Comparison of ENCODE assay signal across 9 mouse cellular contexts in the genomic region with DNA sequence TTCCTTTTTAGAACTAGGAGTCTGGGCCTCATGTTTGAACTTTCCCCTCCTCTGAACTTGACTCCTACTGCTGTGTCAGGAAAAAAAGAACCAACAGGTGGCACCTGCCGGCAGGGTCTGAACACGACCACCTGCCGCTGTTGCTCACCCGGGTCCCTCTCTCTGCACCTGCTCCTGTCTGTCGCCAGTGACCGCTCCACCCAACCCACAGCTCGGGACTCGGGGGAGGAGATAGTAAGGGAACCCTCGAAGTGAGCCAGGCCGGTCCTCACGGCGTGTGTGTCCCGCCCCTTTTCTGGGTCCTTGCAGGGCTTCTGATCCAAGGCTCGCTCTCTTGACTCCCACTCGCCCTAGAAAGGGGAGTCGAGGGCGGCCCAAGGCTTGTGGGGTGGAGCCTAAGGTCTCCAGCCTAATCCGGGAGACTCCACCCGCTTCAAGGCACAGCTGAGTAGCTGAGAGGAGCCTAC. TPM values are rescaled to one million over a fixed set of nuclear protein-coding genes. Genes with fewer than 3 reads are reported as not detected.
DNase-seq lines count a peak whose midpoint lies in the region; ATAC-seq and TF ChIP-seq lines count a peak whose summit lies in the region.
"Had no signal": no experiment of that assay in that cellular context is flagged by ENCODE, and none has a peak within 500 bp of the region (broad histone marks: within the 10 kb centered on the region; RNA-seq: fewer than 3 reads in every experiment).

TSS of gene Mamstr (plus strand) at position 417 of the 467 bp plus-strand sequence.

- no peaks in the 10 kb centered on the region for H3K27me3 ChIP-seq in hindbrain, embryonic 15.5 days
- no peaks in the 10 kb centered on the region for H3K27me3 ChIP-seq in hindbrain, postnatal 0 days (ENCODE audit: insufficient read depth, low read length)
- no peaks in the 10 kb centered on the region for H3K27me3 ChIP-seq in stomach, embryonic 15.5 days (replicated peaks)
- H3K27me3 ChIP-seq: neural tube, embryonic 13.5 days had no signal

- no peaks in the 10 kb centered on the region for H3K9me3 ChIP-seq in hindbrain, embryonic 15.5 days
- H3K9me3 ChIP-seq in hindbrain, postnatal 0 days (ENCODE audit: low read length), result no peaks in the 10 kb centered on the region
- H3K9me3 ChIP-seq in stomach, embryonic 15.5 days, result no peaks in the 10 kb centered on the region
- H3K9me3 ChIP-seq: neural tube, embryonic 13.5 days had no signal

- ATAC-seq in hindbrain, embryonic 15.5 days (ENCODE audit: low FRiP score, low read depth), result no peak
- ATAC-seq in hindbrain, postnatal 0 days, result no peak
- no peak for ATAC-seq in stomach, embryonic 15.5 days (ENCODE audit: insufficient read depth, low FRiP score, low read depth)

- H3K36me3 ChIP-seq in hindbrain, embryonic 15.5 days, result peaks cover 6% of the 10 kb centered on the region
- H3K36me3 ChIP-seq in hindbrain, postnatal 0 days (ENCODE audit: insufficient read depth, low read length), result no peaks in the 10 kb centered on the region
- H3K36me3 ChIP-seq in stomach, embryonic 15.5 days, result 0 out of 2 replicates have a peak, but pooled peaks cover 7% of the 10 kb centered on the region

- TF ChIP-seq CTCF in hindbrain, postnatal 0 days (IDR thresholded peaks at IDR 0.05; ENCODE audit: low read depth), result no peak

- no peak within 1 kb of the TSS for H3K9ac ChIP-seq in hindbrain, embryonic 15.5 days
- no peak within 1 kb of the TSS for H3K9ac ChIP-seq in hindbrain, postnatal 0 days (replicated peaks; ENCODE audit: low read length)
- no peak within 1 kb of the TSS for H3K9ac ChIP-seq in stomach, embryonic 15.5 days

- H3K27ac ChIP-seq in hindbrain, embryonic 15.5 days (replicated peaks), result no peak within 1 kb of the TSS
- H3K27ac ChIP-seq in hindbrain, postnatal 0 days, result no peak within 1 kb of the TSS
- H3K27ac ChIP-seq in stomach, embryonic 15.5 days, result 0 out of 2 replicates have a peak within 1 kb of the TSS, but pooled peaks have one; percentile 88

- WGBS in hindbrain, embryonic 15.5 days, result 26% methylated on average over 19 of the region's 19 CpGs
- 27% methylated on average over 19 of the region's 19 CpGs for WGBS in hindbrain, postnatal 0 days
- 34% methylated on average over 19 of the region's 19 CpGs for WGBS in stomach, embryonic 15.5 days

- no peak for DNase-seq in hindbrain, postnatal 0 days (ENCODE audit: low spot score)
- peak; percentile 54 for DNase-seq in ovary, postnatal 36 days (ENCODE audit: low spot score)
- no peak for DNase-seq in ovary, postnatal 14 days (ENCODE audit: low spot score)
- peak; percentile 78 for DNase-seq in gastrocnemius, postnatal 10 days
- no peak for DNase-seq in natural killer cell, adult 2 months (ENCODE audit: low spot score in 2 of 2)
- DNase-seq in frontal cortex, postnatal 25 days (ENCODE audit: low spot score in 2 of 2), result no peak

- H3K4me1 ChIP-seq in hindbrain, embryonic 15.5 days (replicated peaks), result peaks cover 34% of the 10 kb centered on the region
- peaks cover 22% of the 10 kb centered on the region; the same call in 1 of the 2 replicates for H3K4me1 ChIP-seq in hindbrain, postnatal 0 days (ENCODE audit: insufficient read depth, low read length)
- H3K4me1 ChIP-seq in stomach, embryonic 15.5 days, result peaks cover 45% of the 10 kb centered on the region

- H3K4me2 ChIP-seq in hindbrain, embryonic 15.5 days, result peak within 1 kb of the TSS; percentile 69
- H3K4me2 ChIP-seq in hindbrain, postnatal 0 days (ENCODE audit: low read depth, low read length), result no peak within 1 kb of the TSS
- peak within 1 kb of the TSS; percentile 52; the same call in 1 of the 2 replicates for H3K4me2 ChIP-seq in stomach, embryonic 15.5 days

- H3K4me3 ChIP-seq in hindbrain, embryonic 15.5 days, result no peak within 1 kb of the TSS
- no peak within 1 kb of the TSS for H3K4me3 ChIP-seq in hindbrain, postnatal 0 days (ENCODE audit: low read length)
- H3K4me3 ChIP-seq in stomach, embryonic 15.5 days (replicated peaks), result no peak within 1 kb of the TSS

RNA-seq across cellular contexts. Expression of gene Mamstr, which starts in this region (rescaled TPM):
- polyA plus RNA-seq in hindbrain, embryonic 15.5 days (2015; fragmentation: Nextera tagmentation; extraction: Ambion mirVana), result 4.0 and 5.2 TPM in 2 replicates
- total RNA-seq in hindbrain, postnatal 0 days (2014; rRNA removed), result 3.3 and 3.6 TPM in 2 replicates
- polyA plus RNA-seq in hindbrain, postnatal 0 days (2015; fragmentation: Nextera tagmentation; extraction: Ambion mirVana), result 2.9 and 3.9 TPM in 2 replicates
- 100 to 1,000 TPM; 105 to 131 TPM for total RNA-seq in gastrocnemius, postnatal 10 days (2021)
- polyA plus RNA-seq in stomach, embryonic 15.5 days (2015; fragmentation: Nextera tagmentation; extraction: Ambion mirVana), result 7.4 and 9.5 TPM in 2 replicates

Comparison
In these comparisons a context has a peak if more than half of its experiments do, and no peak if none do; other contexts are left out.
1. RNA of gene Mamstr (total RNA-seq): 105 to 131 TPM in gastrocnemius, postnatal 10 days; 3.3 to 3.6 TPM in hindbrain, postnatal 0 days; every median in the first group is over 10 times any median in the second.
2. DNase-seq: peak in ovary, postnatal 36 days (single experiment) and gastrocnemius, postnatal 10 days (single experiment); none in hindbrain, postnatal 0 days (single experiment), ovary, postnatal 14 days (single experiment), natural killer cell, adult 2 months (0 of 2) and frontal cortex, postnatal 25 days (0 of 2).